Mouse (Mus musculus) C2C12 (cell line): ENCODE results near the gene Ssxb6. TPM values are rescaled to one million over a fixed set of nuclear protein-coding genes. Genes with fewer than 3 reads are reported as not detected.
"Not testable (repeated sequence)": the region's sequence is repeated elsewhere in the genome, so short reads cannot be mapped to it uniquely, and the experiment has no call there.

ENCODE experiments used
- H3K27me3 ChIP-seq: one replicate; pipeline ENCODE4 v1.6.1; 2011; ENCODE audit not compliant: control insufficient read depth, insufficient read depth, insufficient read length
- H3K36me3 ChIP-seq: one replicate; pipeline ENCODE4 v1.6.1; 2011; ENCODE audit not compliant: control insufficient read depth, insufficient read depth
- H3K4me3 ChIP-seq: one replicate; pipeline ENCODE4 v1.5.1; 2011; ENCODE audit warnings: mild to moderate bottlenecking, control low read depth; ENCODE audit not compliant: poor library complexity, insufficient read depth, severe bottlenecking
- H3K79me2 ChIP-seq: one replicate; pipeline ENCODE4 v1.6.1; 2011; ENCODE audit not compliant: control insufficient read depth, insufficient read depth
- H3K79me3 ChIP-seq: one replicate; pipeline ENCODE4 v1.6.1; 2011; ENCODE audit warnings: low read depth, control low read depth
- H3ac ChIP-seq: one replicate; pipeline ENCODE3; 2011; ENCODE audit warnings: low read depth; ENCODE audit not compliant: control insufficient read depth, insufficient read length
- CEBPB ChIP-seq: IDR thresholded peaks from one replicate; pipeline ENCODE4 v1.6.1; 2011; ENCODE audit warnings: low read depth, mild to moderate bottlenecking, control low read depth, moderate library complexity
- CTCF ChIP-seq: IDR thresholded peaks from one replicate; pipeline ENCODE4 v1.5.1; 2011; ENCODE audit not compliant: control insufficient read depth, insufficient read depth, insufficient read length
- FOSL1 ChIP-seq: IDR thresholded peaks from one replicate; pipeline ENCODE4 v1.8.0; 2011; ENCODE audit warnings: mild to moderate bottlenecking, low read length; ENCODE audit not compliant: poor library complexity, insufficient read depth, severe bottlenecking
- MAX ChIP-seq: IDR thresholded peaks from one replicate; pipeline ENCODE4 v1.6.1; 2011; ENCODE audit warnings: mild to moderate bottlenecking, control low read depth
- MYOD1 ChIP-seq: IDR thresholded peaks from one replicate; pipeline ENCODE4 v1.6.1; 2011; ENCODE audit warnings: low read depth; ENCODE audit not compliant: control insufficient read depth, insufficient read length
- MYOG ChIP-seq: IDR thresholded peaks from one replicate; pipeline ENCODE4 v1.6.1; 2011; ENCODE audit not compliant: control insufficient read depth, insufficient read length; ENCODE audit errors: extremely low read depth
- USF1 ChIP-seq: IDR thresholded peaks from one replicate; pipeline ENCODE4 v1.6.1; 2011; ENCODE audit warnings: low read depth, mild to moderate bottlenecking, control low read depth, moderate library complexity
- long read RNA-seq, 2 experiments: library from polyadenylated mRNA; unstranded; transcript quantifications; one replicate each; pipeline ENCODE4 v2.0.0; 2019 to 2020
- polyA plus RNA-seq: library from polyadenylated mRNA; unstranded; fragments of >200 nt; fragmentation: generic; extraction: Trizol; gene quantifications from one replicate; pipeline ENCODE4 v1.2.1, GENCODE M21; 2012; ENCODE audit warnings: missing spikeins

The Ssxb6 gene
- not detected for polyA plus RNA-seq
- long read RNA-seq, experiment 1: 0 reads
- long read RNA-seq, experiment 2: 0 reads

GRCm38 (mm10) chrX:8548155-8548554 is at the start of gene Ssxb6:
Ssxb6 (minus strand) TSS chrX:8548255.
- not testable (repeated sequence) for H3ac ChIP-seq, H3K36me3 ChIP-seq, H3K79me3 ChIP-seq, H3K79me2 ChIP-seq, H3K4me3 ChIP-seq, H3K27me3 ChIP-seq

- H3K4me3 ChIP-seq, H3K27me3 ChIP-seq, H3K36me3 ChIP-seq, H3K79me2 ChIP-seq, H3K79me3 ChIP-seq, H3ac ChIP-seq: not testable (repeated sequence)
These were observed 43.7 kb upstream of the Ssxb6 start, which contains the start of gene Ssxb3 for GRCm38 (mm10) chrX:8591716-8592115. Ssxb3 (minus strand) TSS chrX:8591816.

DNA sequence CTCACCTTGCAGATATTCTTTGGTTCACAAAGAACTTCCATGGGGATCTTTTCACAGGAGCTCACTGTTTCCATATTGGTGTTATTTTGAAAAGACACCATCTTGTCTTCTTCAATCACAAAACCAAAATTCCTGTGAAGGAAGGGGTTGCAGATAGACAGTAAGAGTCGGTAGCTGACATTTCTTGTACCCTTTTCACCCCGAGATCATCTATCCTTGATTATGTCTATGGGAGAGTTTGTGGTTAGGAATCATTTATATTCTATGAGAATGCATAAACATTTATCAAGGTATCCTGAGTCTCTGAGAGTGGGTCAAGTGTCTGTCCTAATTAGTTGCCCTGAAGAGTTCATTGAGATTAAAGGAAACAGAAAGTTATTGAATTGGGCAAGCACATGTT is 23.2 kb downstream of the Ssxb6 start, which contains the start of gene Gm14459:
TSS of gene Gm14459 (minus strand) at position 101 of the 400 bp plus-strand sequence.
- Histone ChIP-seq H3K27me3 (no peaks in the 10 kb centered on the region), H3K79me3 (no peaks in the 10 kb centered on the region), H3K36me3 (no peaks in the 10 kb centered on the region), H3K4me3 (no peak within 1 kb of the TSS), H3K79me2 (no peaks in the 10 kb centered on the region), H3ac (no peak within 1 kb of the TSS)
- TF ChIP-seq MYOG (no peak), CEBPB (no peak), MAX (no peak), CTCF (no peak), FOSL1 (no peak), USF1 (no peak), MYOD1 (no peak)

Other genes starting within 250 kb of the Ssxb6 start
- not detected for gene Ssxb10, start 220.8 kb downstream of the Ssxb6 start, polyA plus RNA-seq
- gene Ssxb9, start 181.3 kb downstream of the Ssxb6 start, polyA plus RNA-seq: not detected
- not detected for gene Ssxb1, start 134.9 kb downstream of the Ssxb6 start, polyA plus RNA-seq
- not detected for gene Ssxb2, start 86.5 kb downstream of the Ssxb6 start, polyA plus RNA-seq
- gene Gm14459, start 23.3 kb downstream of the Ssxb6 start, polyA plus RNA-seq: not detected
- gene Ssxb3, start 43.6 kb upstream of the Ssxb6 start, polyA plus RNA-seq: not detected
- gene Ssxb8, start 142.6 kb upstream of the Ssxb6 start, polyA plus RNA-seq: not detected
- not detected for gene Ssx9, start 200.2 kb upstream of the Ssxb6 start, polyA plus RNA-seq